Mouse (Mus musculus): ENCODE data around the gene Unc5a.

DNA sequence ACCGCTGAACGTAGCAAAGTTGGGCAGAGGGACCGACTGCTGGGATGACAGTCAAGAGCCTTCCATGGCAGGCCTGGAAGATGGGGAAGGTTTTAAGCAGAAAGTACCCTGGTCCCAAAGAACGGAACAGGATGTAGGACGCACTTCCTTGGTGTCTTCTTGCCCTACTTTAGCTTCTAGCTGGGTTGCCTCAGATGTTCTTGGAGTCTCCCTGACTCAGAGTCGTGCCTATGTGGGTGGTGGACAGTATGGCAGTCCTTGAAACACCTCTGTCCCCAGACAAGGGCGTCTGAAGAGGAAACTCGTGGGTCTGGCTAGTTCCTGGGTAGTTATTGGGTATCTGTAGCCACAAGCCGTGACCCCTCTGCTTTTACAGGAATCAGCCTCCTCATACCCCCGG lies 52.9 kb downstream of the Unc5a start:
- TF ChIP-seq MAX (IDR thresholded peaks at IDR 0.05) (no peak), CTCF (IDR thresholded peaks at IDR 0.05; ENCODE audit: control insufficient read depth, insufficient read depth, insufficient read length) (no peak), FOSL1 (IDR thresholded peaks at IDR 0.05; ENCODE audit: insufficient read depth, low read length, poor library complexity, severe bottlenecking) (no peak), CEBPB (IDR thresholded peaks at IDR 0.05; ENCODE audit: low read depth) (no peak), MYOD1 (IDR thresholded peaks at IDR 0.05; ENCODE audit: control insufficient read depth, insufficient read length, low read depth) (no peak), USF1 (IDR thresholded peaks at IDR 0.05; ENCODE audit: low read depth) (no peak)

All from C2C12 (cell line).